Mouse (Mus musculus): ENCODE measurements around the gene Chil1. TPM values are rescaled to one million over a fixed set of nuclear protein-coding genes. Genes with fewer than 3 reads are reported as not detected.

Chil1 gene
- polyA plus RNA-seq (2012; rRNA removed) = 21.6 and 27.7 TPM in 2 replicates

DNA sequence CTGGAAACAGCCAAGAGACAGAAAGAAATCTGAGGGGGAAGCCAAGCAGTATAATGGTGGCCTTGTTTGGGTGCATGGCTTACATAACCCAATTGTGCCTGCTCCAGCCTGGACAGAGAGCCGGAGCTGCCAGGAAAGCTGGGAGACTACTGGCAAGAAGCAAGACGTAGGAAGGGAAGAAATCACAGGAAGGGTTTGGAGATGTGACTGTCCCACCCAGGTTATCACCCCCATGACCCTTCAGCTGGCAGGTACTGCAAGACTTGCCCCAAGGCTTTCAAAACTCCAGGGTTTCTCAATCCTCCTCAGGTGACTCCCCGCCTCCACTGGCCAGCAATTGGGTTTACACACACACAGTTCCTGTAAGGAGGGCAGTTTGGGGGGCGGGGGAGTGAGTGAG is at the start of gene Chil1:
Chil1 (plus strand) TSS at position 152 of the 400 bp plus-strand sequence.

DNA sequence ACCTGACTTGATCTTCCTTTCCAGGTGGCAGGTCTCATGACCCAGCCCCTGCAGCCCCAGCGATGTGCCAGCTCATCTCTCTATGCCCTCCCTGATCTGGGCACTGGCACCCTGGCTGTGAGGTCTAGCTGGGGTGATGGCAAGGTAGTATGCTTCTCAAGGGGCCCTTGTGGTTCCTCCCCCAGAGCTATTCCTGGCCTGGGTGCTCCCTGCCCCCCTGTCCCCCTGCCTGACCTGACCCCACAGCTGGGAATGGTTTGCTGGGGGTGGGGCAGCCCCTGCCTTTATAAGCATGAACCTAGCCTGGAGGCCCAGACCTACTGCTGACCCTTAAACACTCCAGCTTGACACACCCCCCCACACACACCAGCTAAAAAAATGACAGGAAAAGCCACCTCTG is 11.2 kb downstream of the Chil1 start, which contains the start of gene Mybph:
Mybph (plus strand) TSS at position 323 of the 400 bp plus-strand sequence.

DNA sequence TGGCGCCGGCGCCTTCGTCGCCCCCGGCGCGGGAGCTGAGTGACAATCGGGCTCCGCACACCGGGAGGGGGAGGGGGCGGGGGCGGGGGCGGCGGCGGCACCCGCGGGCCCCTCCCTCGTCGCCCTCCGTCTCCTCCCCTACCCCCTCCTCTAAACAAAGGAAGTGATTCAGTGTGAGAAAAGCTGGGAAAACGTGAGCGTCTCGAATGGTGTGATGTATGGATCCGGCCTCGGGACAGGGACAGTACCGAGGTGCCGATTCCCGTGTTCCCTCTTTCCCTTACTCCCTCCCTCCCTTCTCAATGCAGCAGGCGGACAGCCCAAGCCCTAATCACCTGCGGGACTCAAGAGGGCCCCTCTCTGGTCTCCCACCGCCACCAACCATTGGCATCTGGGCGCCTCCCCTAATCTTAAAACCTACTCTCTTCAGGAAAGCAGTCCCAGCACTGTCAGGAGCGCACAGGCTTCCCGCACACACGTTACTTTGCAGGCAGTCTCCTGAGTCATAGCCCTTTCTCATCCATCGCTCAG is 53.5 kb downstream of the Chil1 start, which contains the start of gene Adora1:
Adora1 (minus strand) TSS at position 41 of the 531 bp plus-strand sequence.

Other genes with a start within 250 kb of the Chil1 start
- 1.6 TPM in 2 replicates for gene Fmod, start 144.9 kb upstream of the Chil1 start, polyA plus RNA-seq (2012; rRNA removed)
- gene Btg2, start 103.1 kb upstream of the Chil1 start, polyA plus RNA-seq (2012; rRNA removed) = 37.6 and 39.0 TPM in 2 replicates
- gene Chit1, start 70.9 kb upstream of the Chil1 start, polyA plus RNA-seq (2012; rRNA removed) = 0.23 and 0.26 TPM in 2 replicates
- gene Mybph, start 11.3 kb downstream of the Chil1 start, polyA plus RNA-seq (2012; rRNA removed) = 0.06 and 0.13 TPM in 2 replicates
- gene Adora1, start 53.3 kb downstream of the Chil1 start, polyA plus RNA-seq (2012; rRNA removed) = 4.9 and 8.5 TPM in 2 replicates
- 0.02 and 0.05 TPM in 2 replicates for gene Myog, start 107.8 kb downstream of the Chil1 start, polyA plus RNA-seq (2012; rRNA removed)
- 1.8 and 1.9 TPM in 2 replicates for gene Ppfia4, start 150.8 kb downstream of the Chil1 start, polyA plus RNA-seq (2012; rRNA removed)
- gene Tmem183a, start 179.8 kb downstream of the Chil1 start, polyA plus RNA-seq (2012; rRNA removed) = 38.3 and 39.5 TPM in 2 replicates
- not detected in 2 replicates for gene 4933406M09Rik, start 203.8 kb downstream of the Chil1 start, polyA plus RNA-seq (2012; rRNA removed)
- gene Cyb5r1, start 223.4 kb downstream of the Chil1 start, polyA plus RNA-seq (2012; rRNA removed) = 11.8 and 13.1 TPM in 2 replicates
- gene Adipor1, start 233.2 kb downstream of the Chil1 start, polyA plus RNA-seq (2012; rRNA removed) = 63.3 and 65.7 TPM in 2 replicates

Measured in liver, embryonic 18 days (tissue).